Mouse (Mus musculus): ENCODE data around the gene Hadh. TPM values are rescaled to one million over a fixed set of nuclear protein-coding genes. Genes with fewer than 3 reads are reported as not detected.

Gene Hadh
- polyA plus RNA-seq (2012; ENCODE audit: insufficient read depth, insufficient read length, missing spikeins), result 1,641 and 1,655 TPM in 2 replicates

GRCm38 (mm10) chr3:131271559-131272373 is at the start of gene Hadh:
TSS of gene Hadh (minus strand) at chr3:131272101.
- Histone ChIP-seq H3K4me1 (ENCODE audit: control insufficient read depth, insufficient read depth, insufficient read length, low read length) (no peaks in the 10 kb centered on the region), H3K27ac (replicated peaks; ENCODE audit: low read depth, low read length) (peak within 1 kb of the TSS; percentile 74), H3K4me3 (ENCODE audit: insufficient read depth, low read depth, low read length) (peak within 1 kb of the TSS; percentile 91)

GRCm38 (mm10) chr3:131320184-131320583 is 48.3 kb upstream of the Hadh start:
- H3K4me1 ChIP-seq (ENCODE audit: control insufficient read depth, insufficient read depth, insufficient read length, low read length), result peaks cover 2% of the 10 kb centered on the region; the same call in 1 of the 2 replicates
- peak overlapping the region; percentile 66 for H3K27ac ChIP-seq (replicated peaks; ENCODE audit: low read depth, low read length)
- H3K4me3 ChIP-seq (ENCODE audit: insufficient read depth, low read depth, low read length), result no peak overlapping the region

DNA sequence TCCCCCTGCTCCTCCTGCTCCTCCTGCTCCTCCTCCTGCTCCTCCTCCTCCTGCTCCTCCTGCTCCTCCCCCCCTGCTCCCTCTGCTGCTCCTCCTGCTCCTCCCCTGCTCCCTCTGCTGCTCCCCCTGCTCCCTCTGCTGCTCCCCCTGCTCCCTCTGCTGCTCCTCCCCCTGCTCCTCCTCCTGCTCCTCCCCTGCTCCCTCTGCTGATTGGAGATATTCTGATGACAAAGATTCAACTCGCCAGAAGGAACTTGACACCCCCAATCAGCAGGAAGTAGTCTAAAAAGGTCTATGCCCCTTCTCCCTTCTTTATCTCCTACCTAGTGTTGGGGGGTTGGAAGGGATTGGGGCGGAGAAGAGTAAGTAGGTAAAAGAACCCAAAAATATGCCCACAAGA is 46.3 kb upstream of the Hadh start:
- Histone ChIP-seq H3K4me3 (ENCODE audit: insufficient read depth, low read depth, low read length) (no peak overlapping the region), H3K27ac (replicated peaks; ENCODE audit: low read depth, low read length) (no peak overlapping the region), H3K4me1 (ENCODE audit: control insufficient read depth, insufficient read depth, insufficient read length, low read length) (peaks cover 2% of the 10 kb centered on the region; the same call in 1 of the 2 replicates)

GRCm38 (mm10) chr3:131317126-131317525 is 45.2 kb upstream of the Hadh start:
- Histone ChIP-seq H3K27ac (replicated peaks; ENCODE audit: low read depth, low read length) (no peak overlapping the region), H3K4me3 (ENCODE audit: insufficient read depth, low read depth, low read length) (no peak overlapping the region), H3K4me1 (ENCODE audit: control insufficient read depth, insufficient read depth, insufficient read length, low read length) (no peaks in the 10 kb centered on the region; the same call in 1 of the 2 replicates)

GRCm38 (mm10) chr3:131315957-131316510 is 44.1 kb upstream of the Hadh start:
- Histone ChIP-seq H3K4me1 (ENCODE audit: control insufficient read depth, insufficient read depth, insufficient read length, low read length) (no peaks in the 10 kb centered on the region; the same call in 1 of the 2 replicates), H3K4me3 (ENCODE audit: insufficient read depth, low read depth, low read length) (no peak overlapping the region), H3K27ac (replicated peaks; ENCODE audit: low read depth, low read length) (no peak overlapping the region)

GRCm38 (mm10) chr3:131312340-131312739 is 40.4 kb upstream of the Hadh start:
- Histone ChIP-seq H3K4me1 (ENCODE audit: control insufficient read depth, insufficient read depth, insufficient read length, low read length) (no peaks in the 10 kb centered on the region), H3K4me3 (ENCODE audit: insufficient read depth, low read depth, low read length) (no peak overlapping the region), H3K27ac (replicated peaks; ENCODE audit: low read depth, low read length) (no peak overlapping the region)

DNA sequence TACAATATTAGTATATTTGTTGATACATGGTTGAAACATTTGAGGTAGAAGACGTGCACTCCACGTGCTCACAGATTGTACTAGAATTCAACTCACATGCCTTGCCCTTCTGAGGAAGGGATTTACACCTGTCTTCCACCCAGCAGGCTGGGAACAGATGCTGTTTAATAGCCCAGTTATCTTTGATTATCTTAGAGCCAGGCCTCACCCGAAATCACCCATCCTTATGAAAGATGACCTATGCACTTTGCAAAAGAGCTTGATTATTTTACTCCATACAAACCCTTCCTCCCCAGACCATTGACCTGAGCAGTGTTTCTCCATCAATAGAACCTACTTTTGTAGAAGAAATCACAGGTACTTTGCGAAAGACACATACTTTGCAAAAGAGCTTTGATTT is 38.7 kb upstream of the Hadh start:
- Histone ChIP-seq H3K27ac (replicated peaks; ENCODE audit: low read depth, low read length) (no peak overlapping the region), H3K4me1 (ENCODE audit: control insufficient read depth, insufficient read depth, insufficient read length, low read length) (no peaks in the 10 kb centered on the region), H3K4me3 (ENCODE audit: insufficient read depth, low read depth, low read length) (no peak overlapping the region)

DNA sequence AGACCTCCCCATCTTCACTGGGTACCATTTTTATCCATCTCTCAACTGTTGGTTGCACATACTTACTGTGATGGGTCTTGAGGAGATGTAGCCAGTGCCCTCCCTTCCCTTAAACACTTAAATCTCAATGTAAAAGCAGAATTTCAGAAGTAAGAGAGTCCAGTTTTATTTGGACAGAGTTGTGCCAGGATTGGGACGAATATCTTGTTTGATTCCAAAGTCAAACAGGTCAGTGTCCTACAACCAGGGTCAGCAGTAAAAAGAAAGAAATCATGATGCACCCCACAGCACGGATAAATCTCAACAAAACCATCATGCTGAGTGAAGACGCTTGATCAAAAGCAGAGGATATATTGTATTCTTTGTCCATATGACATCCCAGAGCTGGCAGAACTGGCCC is 35.9 kb upstream of the Hadh start:
- Histone ChIP-seq H3K4me1 (ENCODE audit: control insufficient read depth, insufficient read depth, insufficient read length, low read length) (no peaks in the 10 kb centered on the region), H3K4me3 (ENCODE audit: insufficient read depth, low read depth, low read length) (no peak overlapping the region), H3K27ac (replicated peaks; ENCODE audit: low read depth, low read length) (no peak overlapping the region)

DNA sequence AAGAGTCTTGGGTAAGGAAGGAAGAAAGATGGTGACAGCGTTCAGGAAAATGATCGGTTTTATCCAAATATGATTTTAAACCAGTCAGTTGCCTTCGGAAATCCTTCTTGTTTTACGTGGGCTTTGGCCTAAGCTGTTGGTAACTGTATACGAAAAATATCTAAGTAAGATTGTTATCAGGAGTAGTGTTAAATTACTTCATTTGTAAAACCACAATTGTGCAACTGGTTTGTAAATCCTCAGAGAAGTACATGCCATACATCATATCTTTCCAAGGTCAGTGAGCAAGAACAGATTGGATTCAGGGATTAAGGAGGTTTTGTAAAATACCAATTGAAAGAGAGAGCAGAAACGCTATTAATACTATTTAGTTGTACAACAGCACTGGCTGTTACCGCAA is 34.4 kb upstream of the Hadh start:
- H3K4me1 ChIP-seq (ENCODE audit: control insufficient read depth, insufficient read depth, insufficient read length, low read length), result no peaks in the 10 kb centered on the region; the same call in 1 of the 2 replicates
- no peak overlapping the region for H3K27ac ChIP-seq (replicated peaks; ENCODE audit: low read depth, low read length)
- no peak overlapping the region for H3K4me3 ChIP-seq (ENCODE audit: insufficient read depth, low read depth, low read length)

DNA sequence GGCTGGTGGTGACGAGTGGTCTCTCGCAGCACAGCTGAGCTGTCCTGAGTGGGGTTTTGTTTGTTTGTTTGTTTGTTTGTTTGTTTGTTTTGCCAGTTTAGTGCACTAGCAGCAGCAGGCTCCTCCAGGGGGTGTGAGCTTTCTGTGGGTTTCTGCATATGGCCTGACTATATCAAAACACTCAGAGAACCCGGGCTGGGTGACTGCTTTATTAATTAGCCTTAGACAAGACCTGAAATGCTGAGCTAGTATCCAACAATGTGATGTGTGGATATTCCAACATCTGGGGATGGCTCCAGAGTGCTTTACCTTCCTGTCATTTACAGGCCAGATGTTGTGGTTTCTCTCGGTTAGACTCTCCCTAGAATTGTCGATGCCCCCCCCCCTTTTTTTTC is 31.4 kb upstream of the Hadh start:
- H3K27ac ChIP-seq (replicated peaks; ENCODE audit: low read depth, low read length), result peak overlapping the region; percentile 73
- no peaks in the 10 kb centered on the region; the same call in 1 of the 2 replicates for H3K4me1 ChIP-seq (ENCODE audit: control insufficient read depth, insufficient read depth, insufficient read length, low read length)
- H3K4me3 ChIP-seq (ENCODE audit: insufficient read depth, low read depth, low read length), result peak overlapping the region; percentile 95

DNA sequence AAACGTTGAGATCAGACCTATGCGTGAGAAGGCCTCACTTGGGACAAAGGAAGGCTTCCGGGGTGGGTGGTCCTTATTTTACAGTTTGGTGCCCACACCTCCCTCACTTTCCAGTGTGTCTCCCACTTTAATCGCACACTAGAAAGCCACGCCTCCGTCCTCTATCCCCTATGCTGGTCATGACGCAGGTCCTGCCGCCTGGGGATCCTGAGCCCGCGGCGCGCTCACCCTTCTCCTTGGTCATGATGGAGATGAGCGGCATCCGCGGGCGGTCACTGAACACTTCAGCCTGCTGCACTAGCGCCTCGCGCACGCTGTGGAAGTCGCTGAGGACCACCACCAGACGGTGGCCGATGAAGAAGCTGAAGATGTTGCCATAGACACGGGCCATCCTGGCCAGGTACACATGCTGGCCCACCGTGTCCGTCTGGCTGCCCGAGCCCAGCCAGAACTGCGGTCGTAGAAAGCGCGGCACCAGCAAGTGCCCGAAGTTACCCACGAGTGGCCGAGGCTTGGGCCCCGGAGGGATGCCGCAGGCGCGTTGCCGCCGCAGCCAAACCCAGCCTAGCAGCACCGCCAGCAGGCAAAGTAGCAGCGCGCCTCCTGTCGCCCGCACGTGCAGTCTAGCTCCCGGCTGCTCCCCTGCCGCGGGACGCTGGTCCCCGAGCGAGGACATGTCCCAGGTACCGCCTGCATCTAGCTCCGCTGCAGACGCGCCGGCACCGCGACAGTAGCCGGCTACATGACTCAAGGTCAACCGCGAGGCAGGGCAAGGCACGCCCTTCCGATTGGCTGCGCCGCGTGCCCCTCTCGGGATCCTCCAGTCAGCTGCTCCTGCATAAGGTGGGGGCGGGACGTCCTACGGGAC is 30.8 kb upstream of the Hadh start, which contains the start of gene Cyp2u1:
Gene Cyp2u1, minus strand, starts transcription at position 776 of the 868 bp plus-strand sequence.
- Histone ChIP-seq H3K4me3 (ENCODE audit: insufficient read depth, low read depth, low read length) (peak within 1 kb of the TSS; percentile 95), H3K4me1 (ENCODE audit: control insufficient read depth, insufficient read depth, insufficient read length, low read length) (no peaks in the 10 kb centered on the region; the same call in 1 of the 2 replicates), H3K27ac (replicated peaks; ENCODE audit: low read depth, low read length) (peak within 1 kb of the TSS; percentile 84)

DNA sequence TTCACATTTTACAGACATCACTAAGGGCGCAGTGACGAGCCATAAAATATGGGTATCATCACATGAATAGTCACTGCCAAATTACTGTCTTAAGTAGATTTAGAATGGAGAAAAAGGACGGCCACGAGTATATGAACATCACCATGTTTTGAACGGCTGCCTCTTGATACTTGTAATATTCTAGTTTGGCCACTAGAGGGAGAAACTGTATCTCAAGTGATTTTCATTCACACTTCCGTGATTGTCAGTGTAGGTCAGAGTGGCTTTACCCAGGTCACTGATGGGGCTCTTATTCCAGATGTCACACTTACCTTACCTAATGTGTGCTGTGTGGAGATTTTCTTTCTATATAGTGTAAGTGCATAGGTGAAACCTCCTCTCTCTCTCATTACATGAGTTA is 28.0 kb upstream of the Hadh start:
- H3K4me3 ChIP-seq (ENCODE audit: insufficient read depth, low read depth, low read length), result no peak overlapping the region
- no peak overlapping the region for H3K27ac ChIP-seq (replicated peaks; ENCODE audit: low read depth, low read length)
- H3K4me1 ChIP-seq (ENCODE audit: control insufficient read depth, insufficient read depth, insufficient read length, low read length), result no peaks in the 10 kb centered on the region; the same call in 1 of the 2 replicates

GRCm38 (mm10) chr3:131299078-131299477 is 27.2 kb upstream of the Hadh start:
- H3K27ac ChIP-seq (replicated peaks; ENCODE audit: low read depth, low read length), result no peak overlapping the region
- no peak overlapping the region for H3K4me3 ChIP-seq (ENCODE audit: insufficient read depth, low read depth, low read length)
- H3K4me1 ChIP-seq (ENCODE audit: control insufficient read depth, insufficient read depth, insufficient read length, low read length), result no peaks in the 10 kb centered on the region; the same call in 1 of the 2 replicates

DNA sequence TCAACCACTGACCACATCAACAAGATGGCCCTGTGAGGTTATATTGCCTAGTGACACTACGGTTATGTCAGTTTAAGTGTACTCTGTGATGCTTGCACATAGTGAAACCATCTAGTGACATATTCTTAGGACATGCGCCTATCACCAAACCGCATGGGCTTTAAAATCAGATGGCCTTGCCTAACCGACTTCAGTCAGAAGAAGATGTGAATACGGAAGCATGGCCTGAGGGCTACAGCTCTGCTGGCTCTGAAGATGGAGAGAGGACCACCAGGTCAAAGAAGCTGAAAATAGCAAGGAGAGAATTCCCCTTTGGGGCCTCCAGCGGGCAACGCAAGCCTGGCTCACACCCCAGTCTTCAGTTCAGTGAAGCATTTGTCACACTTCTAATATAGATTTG is 25.0 kb upstream of the Hadh start:
- Histone ChIP-seq H3K4me3 (ENCODE audit: insufficient read depth, low read depth, low read length) (no peak overlapping the region), H3K27ac (replicated peaks; ENCODE audit: low read depth, low read length) (no peak overlapping the region), H3K4me1 (ENCODE audit: control insufficient read depth, insufficient read depth, insufficient read length, low read length) (no peaks in the 10 kb centered on the region)
